Mouse (Mus musculus) small intestine, adult 2 months (tissue): ENCODE results near the gene Abtb2.

Source experiments
- CTCF ChIP-seq: fragments of 200-500 bp; IDR thresholded peaks from 2 replicates; pipeline ENCODE4 v1.5.1; 2012; ENCODE audit warnings: low read depth, mild to moderate bottlenecking, control low read depth, inconsistent platforms, low read length, moderate library complexity, mixed read lengths; ENCODE audit not compliant: insufficient replicate concordance, insufficient read length; ENCODE audit errors: extremely low read depth
- POLR2A ChIP-seq: fragments of 200-500 bp; IDR thresholded peaks from 2 replicates; pipeline ENCODE4 v1.6.1; 2012; ENCODE audit warnings: low read depth, mild to moderate bottlenecking, control low read depth, inconsistent platforms, low read length, moderate library complexity

DNA sequence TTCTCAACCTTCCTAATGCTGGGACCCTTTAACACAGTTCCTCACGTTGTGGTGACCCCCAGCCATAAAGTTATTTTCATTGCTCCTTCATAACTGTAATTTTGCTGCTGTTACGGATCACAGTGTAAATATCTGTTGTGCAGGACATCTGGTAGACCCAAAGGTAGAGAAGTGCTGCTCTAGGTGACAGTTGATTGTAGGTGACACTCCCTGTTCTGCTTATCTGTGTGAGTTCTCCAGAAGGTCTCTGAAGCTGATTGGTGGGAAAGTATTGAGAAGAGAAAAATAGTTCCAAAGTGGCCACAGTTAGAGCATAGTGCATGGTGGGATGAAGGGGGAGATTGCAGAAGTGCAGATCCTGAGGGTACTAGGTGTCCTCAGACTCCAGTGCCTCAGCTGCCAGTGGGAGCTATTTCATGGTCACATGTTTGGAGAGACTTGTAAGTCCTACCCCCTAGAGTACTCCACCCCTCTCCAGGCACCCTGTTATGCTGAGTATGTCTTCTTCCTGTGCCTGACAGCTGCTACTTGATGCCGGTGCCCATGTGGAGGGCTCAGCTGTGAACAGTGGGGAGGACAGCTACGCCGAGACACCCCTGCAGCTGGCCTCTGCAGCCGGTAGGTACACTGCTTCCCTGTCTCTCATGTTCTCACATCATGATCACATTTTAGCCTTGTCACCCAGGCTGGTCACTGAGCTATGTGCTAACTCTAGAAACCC is 141.1 kb downstream of the Abtb2 start:
- TF ChIP-seq POLR2A (no peak), CTCF (no peak)
